Mouse (Mus musculus) kidney, postnatal 10 days (tissue): ENCODE results near the gene Ccdc162.
A peak's percentile ranks its signal among the peaks of the same experiment; 100 is the strongest.

ENCODE experiments used
- DNase-seq: peaks from one replicate; pipeline ENCODE4 v3.0.0; 2021; ENCODE audit warnings: mixed read lengths

Gene Ccdc162

DNA sequence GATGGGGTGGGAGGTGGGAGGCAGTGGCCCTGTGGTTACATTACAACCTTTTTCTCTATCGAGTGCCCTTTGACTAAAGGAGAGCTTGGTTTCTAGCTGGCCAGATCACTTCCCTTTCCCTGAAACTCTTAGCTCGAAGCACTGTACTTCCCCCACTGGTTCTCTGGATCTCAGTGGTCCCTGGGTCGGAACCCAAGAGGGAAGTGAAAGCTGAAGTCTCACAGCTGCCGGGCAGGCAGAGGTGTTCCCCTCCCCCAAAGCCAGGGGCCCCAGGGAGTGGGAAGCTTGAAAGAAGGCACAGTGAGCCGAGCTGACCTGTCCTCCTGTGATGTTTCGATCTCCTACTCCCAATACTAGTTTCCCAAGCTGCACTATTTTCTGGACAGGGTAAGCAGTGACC, 143.2 kb downstream of the Ccdc162 start:
- DNase-seq, result peak; percentile 44

DNA sequence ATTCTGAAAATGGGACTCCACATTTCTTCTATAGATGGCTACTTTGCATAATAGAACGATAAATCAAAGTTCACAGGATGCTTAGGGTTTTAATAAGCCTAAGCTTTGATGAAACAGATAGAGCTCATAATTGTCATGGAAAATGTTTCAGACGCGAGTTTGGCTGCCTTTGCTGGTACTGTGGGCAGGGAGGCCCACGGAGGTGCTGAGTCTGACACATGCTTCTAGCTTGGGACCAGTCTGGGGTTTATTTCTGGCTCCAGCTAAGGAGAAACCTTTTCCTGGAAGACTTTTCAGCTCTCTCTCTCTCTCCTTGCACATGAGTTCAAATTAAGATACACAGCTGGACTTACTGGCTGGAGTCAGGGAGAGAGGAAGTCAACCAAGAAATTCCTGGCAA, 144.2 kb downstream of the Ccdc162 start:
- no peak for DNase-seq

DNA sequence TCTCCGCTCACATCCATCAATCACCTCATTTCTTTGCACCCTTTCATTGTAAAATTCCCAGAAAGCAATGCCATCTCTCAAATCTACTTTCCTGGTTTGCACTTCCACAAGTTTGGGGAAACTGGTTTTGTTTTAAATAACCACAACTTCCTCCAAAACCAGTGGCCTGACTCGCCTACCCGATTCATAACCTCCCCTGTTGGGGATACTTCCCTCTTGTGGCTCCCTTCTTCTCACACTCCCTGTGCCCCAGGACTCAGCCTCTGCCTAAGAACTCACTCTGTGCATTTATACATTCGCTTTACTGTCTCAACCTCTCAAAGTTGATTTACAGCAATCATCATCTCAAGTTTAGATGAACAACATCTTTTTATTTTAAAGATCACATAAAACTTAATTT, 145.4 kb downstream of the Ccdc162 start:
- no peak for DNase-seq

DNA sequence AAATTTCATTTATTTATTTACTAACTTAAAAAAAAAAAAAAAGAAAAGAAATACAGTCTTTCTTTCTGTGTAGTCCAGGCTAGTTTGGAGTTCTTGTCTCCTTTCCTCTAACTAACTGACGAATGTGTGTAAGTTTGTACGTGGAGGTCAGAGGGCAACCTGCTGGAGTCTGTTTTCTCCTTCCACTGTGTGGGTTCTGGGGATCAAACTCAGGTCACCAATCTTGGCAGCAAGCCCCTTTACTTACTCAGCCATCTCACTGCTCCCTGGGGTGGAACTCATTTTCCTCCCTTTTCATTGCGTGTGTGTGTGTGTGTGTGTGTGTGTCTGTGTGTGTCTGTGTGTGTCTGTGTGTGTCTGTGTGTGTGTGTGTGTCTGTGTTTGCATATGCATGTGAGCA, 148.1 kb downstream of the Ccdc162 start:
- DNase-seq, result peak; percentile 61

DNA sequence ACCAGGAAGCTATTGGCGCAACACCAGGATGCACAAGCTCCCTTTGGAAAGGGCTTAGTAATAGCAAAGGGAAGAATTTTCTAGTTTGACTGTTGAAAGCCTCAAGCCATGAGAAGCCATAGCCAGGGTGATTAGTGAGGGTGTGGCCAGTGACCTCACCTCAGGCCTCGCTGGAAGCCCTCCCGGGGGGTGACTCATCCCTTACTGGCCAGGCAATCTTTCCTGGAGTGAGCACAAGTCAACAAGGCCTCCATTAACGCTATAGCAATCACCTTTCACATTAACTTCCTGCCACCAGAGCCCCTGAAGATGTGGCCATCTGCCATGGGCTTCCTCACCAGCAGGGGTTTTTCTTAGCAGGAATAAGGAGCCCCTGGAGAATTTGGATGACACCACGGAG, 151.3 kb downstream of the Ccdc162 start:
- peak; percentile 15 for DNase-seq

DNA sequence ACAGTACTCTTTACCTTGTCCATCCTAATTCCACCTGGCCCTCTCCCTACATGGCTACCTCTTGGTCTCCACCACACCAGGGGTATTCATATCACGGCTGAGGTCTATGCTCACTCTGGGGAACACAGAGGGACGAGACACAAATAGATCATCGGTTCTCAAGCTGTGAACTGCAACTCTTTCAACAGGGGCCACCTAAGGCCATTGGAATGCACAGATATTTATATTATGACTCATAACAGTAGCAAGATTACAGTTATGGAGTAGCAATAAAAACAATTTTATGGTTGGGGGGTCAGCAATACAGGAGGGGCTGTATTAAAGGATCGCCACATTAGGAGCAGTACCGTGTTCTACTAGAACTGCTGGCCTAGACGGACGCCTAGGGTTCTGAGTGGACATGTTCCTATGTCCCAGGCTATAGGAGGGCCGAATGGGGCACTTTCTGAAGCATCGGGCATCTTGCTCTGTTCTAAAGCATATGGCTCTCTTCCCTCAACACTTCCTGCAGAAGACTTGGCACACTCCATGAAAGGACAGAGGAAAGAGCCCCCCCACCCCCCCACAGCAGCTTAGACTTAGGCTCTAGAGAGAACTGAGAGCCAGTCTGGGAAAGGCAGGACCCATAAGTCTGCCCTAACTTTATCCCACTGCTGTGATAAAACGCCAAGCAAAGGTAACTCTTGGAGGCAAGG, 154.6 kb downstream of the Ccdc162 start:
- no peak for DNase-seq

DNA sequence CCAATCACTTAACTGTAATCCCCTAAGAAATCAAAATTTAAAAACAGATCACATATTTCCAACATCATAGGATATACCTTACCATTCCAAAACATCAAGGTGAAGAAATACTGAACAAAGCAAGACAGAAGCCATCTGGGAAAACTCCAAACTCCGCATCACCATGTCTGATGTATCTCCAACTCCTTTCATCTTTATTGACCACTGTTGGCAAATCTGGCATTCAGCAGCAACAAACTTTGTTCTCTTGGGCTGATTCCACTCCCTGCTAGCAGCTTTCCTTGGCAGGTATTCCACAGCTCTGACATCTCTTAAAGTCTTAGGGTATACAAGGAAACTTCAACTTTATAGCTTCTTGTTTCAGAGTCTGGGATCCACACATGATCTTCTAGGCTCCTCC, 158.0 kb downstream of the Ccdc162 start:
- DNase-seq, result no peak

DNA sequence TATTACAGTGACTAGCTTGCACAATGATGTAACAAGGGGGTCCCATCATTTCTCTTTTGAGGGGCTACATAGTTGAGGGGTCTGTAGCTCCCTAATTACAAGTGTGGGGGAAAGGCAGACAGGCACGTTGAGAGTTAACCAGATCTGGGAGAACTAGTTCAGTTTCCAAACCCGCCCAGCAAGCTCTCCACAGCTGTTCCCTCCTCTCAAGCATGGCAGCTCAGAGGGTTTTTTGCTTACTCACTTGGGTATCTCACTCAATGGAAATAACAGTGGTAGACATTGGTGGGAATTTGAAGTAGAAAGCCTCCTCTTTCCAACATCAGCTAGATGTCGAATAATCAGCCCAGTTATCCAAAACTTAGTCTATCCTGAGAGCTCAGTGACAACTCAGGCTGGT, 161.4 kb downstream of the Ccdc162 start:
- DNase-seq, result no peak

DNA sequence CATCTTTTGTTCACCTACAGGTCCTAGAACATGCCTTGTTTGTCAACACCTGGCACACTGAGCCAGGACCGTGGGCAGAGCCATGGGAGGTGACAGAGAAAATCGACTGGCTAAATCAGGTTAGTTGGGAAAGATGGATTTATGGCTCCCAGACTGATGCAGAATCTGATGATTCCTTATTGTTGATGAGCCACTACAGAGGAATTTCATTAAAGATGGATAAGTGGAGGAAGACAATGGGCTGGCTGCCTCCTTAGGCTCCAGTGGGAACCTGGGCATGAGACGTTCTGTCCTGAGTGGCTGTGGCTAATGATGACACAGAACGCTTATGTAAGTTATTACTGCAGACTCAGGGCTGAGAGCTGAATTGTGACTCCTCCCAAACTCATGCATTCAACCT, 162.7 kb downstream of the Ccdc162 start:
- no peak for DNase-seq

DNA sequence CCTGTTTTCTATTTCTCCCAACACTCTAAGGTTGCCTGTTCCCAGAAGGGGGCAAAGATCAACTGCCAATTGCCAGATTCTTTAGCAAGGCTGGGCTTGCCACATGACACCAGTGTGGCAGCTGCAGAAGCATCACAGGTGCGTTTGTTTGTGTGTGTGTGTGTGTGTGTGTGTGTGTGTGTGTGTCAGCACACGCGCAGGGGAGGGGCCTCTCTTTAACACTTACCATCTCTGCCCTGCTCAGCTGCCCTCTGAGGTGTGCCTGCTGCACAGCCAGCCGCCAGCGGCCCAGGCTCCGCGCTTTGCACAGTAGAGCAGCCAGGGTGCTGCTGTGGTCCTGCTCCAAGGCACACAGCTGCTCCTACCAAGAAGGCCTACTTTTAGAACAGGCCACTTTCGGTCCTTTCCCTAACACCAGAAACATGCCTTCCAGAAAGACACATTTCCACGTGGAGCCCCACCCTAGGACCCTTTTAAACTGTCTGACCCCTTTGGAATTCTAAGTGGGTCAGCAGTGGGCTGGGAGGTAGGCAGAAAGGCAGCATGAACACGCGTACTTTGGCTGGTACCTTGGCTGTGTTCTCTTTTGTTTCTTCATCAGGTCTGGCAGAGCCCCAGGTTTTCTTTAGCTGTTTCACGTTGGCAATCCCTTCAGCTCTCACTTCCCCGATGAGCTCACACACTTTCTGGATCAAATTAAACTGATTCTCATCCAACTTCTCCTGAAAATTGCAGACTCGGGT, 163.4 kb downstream of the Ccdc162 start:
- DNase-seq, result peak; percentile 72

DNA sequence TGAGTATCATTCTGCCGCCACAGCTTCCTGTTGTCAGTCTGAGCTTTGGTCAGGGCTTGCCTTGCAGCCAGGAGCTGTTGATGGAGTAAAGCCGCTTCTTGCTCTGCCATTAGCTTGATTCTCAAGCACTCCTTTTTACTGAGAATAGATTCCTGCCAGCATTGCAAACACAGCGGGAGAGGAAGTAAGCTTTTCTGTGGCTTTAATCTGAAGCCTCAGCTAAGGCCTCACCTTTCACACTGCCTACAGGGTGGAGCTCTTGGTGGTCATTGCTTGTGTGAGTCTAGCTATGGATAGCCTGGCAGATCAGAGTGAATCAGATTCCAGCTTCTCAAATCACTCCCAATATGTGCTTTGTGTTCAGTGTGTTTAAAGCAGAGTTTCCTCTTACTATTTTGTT, 164.1 kb downstream of the Ccdc162 start:
- no peak for DNase-seq

DNA sequence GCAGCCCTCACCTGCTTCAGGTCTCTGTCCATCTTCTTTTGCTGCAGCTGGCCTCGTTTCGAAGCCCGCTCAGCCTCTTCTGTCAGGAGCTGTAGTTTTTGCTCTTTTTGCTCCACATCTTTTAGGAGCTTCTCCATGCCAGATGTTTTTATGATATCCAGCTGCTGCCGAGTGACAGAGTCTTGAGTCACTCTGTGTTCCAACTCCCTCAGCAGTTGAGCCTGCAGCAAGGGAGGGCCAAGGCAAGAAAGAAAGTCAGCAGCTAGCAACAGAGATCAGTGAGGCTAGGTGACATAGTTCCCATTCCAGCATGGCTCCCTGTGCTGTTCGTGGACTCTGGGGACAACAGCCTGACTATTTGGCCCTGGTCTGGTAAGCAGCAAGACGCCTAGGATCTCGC, 165.7 kb downstream of the Ccdc162 start:
- no peak for DNase-seq

DNA sequence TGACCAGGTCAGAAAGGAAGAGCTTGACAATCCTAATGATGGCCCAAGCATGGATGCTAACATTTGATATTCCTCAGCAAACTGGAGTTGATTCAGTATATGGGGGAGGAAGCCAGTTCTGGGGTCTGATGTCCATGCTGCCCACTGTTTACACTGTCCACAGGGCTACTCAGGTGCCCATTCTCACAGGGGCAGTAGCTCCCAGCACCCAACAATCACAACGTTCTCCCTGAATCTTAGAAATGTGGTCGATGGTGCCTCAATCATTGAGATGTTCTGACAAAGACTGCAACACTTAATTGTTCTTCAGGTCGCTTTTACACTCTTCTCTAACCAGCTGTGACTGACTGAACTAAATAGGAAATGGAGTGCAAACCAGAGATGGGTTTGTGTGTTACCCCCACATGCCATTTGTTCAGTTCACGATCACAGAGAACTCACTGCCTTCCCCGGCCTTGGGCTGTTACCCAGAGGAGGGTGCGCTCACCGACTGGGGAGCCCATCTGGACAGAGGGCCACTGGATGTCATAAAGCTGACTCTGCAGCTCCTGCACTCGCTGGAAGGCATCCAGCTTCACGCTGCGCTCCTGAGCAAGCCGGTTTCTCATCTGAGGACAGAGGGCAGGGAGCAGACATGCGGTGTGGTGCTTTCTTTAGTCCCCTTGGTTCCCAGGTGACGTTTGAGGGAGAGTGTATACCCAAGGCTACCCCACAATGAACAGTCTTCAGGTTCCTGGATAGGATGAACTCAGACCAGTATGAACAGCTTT, 169.9 kb downstream of the Ccdc162 start:
- peak; percentile 71 for DNase-seq

DNA sequence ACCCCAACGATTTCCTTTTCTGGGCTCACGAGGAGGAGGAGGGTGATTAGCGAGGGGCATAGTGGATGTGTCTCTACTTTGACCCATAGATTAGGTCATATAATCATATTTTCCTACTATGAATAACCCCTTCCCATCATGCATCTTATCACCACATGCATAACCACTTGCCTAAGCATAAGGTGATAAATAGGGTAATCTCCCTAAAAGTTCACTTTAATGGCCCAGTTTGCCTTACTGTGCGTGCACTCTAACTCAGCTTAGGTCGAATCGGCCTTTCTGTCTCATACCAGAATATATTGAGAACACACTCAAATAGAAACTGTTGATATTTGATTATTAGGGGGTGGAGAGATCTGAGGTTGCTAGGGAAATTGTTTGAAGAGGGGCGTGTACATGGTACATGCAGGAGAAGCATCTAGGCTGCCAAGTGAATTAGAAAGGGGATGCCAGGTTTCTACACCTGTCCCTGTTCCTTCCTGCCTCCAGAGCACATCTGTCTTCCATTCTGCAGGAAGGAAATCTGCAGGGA, 171.1 kb downstream of the Ccdc162 start:
- DNase-seq, result no peak

DNA sequence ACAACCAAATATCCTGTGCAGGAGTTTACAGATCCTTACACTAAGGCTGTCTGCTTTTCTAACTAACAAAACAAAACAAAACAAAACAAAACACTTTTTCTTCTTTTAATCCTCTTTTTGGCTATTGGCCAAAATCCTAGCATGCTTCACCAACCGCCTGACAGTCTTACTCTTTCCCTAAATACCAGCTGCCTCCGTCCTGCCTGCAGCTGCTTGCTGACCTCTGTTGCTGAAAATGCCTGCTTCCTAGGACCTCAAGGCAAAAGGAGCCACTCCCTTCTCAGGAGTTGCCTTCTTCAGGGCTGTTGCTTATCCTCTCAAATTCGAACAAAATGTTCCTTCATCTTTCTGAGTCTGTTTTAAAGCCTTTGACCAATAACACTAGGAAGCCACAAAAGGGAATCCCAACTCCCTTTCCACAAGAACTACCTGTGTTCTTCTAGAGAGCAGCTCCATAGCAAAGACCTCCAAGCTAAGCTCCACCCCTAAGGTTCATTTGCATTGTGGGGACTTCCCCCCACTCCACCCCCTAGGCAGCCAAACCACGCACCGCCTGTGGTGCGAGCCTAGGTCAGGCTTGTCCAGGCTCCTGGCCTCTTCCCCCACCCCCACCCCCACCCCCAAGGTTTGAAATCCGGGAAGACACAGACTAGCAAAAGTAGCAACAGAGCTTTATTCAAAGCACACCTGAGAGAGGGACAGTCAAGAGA, 171.8 kb downstream of the Ccdc162 start:
- peak; percentile 26 for DNase-seq

DNA sequence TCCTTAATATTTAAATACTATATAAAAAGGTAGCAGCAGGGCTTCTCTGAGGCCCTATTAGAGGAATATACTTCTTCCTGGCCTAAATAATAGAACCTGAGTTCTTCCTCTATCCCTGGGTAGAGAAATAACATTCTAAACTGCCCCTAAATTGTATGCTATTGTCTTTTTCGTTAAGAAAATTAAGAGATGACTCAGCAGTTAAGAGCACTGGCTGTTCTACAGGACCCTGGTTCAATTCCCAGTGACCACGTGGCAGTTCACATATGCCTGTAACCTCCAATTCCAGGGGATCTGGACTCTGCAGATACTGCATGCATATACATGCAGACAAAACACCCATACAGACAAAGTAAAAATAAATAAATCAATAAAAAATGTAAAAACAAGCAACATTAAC, 172.6 kb downstream of the Ccdc162 start:
- no peak for DNase-seq

DNA sequence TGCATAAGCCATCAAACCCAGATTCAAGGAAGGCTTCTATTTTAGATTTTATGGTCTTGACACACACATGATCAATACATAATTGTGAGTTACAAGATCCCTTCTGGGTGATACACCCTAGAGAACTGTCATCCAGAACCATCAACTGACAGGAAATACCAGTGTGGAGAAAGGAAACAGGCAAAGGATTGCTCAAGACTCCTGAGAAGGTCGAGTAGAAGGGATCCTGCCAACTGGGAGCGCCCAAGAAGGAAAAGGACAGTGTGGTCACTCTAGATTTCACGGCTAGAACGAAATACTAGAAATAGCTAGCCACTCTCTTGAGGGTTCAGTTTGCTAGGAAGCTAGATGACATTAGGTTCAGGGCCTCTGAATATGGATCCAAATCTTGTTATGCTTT, 173.0 kb downstream of the Ccdc162 start:
- DNase-seq, result no peak

DNA sequence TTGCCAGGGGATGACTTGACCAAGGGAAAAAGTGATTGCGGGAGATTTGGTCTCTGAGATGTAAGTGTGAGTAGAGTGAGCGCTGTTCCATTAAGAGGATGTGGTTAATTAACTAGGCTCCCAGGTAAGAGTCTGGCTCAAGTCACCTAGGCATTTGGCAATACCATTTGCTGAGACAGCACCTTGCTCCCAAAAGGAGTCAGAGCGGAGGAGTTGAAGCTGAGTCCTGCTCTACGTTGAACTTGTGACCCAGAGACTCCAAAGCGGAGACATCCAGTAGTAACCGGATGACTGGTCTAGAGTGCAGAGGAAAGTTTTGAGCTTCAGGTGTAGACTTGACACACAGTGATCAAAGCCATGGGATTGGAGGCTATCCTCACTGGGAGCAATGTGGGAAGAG, 174.4 kb downstream of the Ccdc162 start:
- no peak for DNase-seq

DNA sequence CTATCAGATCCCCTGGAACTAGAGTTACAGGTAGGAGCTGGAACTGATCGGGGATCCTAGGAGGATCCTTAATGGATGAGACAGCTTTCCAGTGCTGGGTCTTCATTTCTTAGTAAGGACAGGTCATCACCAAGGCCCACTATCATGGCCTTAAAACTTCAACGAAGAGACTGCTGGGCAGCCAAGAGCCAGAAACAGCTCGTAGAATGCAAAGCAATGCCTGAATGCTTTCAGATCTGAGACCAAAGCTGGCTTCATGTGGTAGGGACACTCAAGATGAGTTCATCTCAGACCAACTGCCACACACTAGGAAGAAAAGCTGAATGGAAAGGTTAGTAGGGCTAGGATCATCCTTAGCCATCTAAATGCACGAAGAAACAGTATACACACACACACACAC, 177.4 kb downstream of the Ccdc162 start:
- DNase-seq, result no peak

DNA sequence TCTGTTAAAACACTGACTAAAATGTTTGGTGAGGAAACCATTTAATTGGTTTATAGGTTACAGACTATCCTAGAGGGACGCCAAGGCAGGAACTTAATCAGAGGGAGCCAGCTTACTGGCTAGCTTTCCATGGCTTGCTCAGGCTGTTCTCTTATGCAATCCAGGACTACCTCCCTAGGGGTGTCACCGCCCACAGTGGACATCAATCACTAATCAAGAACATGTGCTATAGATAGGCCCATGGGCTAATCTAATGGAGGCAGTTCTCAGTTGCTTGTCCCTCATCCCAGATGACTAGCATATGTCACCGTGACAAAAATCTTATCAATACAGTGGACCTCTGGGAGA, 178.5 kb downstream of the Ccdc162 start:
- no peak for DNase-seq

DNA sequence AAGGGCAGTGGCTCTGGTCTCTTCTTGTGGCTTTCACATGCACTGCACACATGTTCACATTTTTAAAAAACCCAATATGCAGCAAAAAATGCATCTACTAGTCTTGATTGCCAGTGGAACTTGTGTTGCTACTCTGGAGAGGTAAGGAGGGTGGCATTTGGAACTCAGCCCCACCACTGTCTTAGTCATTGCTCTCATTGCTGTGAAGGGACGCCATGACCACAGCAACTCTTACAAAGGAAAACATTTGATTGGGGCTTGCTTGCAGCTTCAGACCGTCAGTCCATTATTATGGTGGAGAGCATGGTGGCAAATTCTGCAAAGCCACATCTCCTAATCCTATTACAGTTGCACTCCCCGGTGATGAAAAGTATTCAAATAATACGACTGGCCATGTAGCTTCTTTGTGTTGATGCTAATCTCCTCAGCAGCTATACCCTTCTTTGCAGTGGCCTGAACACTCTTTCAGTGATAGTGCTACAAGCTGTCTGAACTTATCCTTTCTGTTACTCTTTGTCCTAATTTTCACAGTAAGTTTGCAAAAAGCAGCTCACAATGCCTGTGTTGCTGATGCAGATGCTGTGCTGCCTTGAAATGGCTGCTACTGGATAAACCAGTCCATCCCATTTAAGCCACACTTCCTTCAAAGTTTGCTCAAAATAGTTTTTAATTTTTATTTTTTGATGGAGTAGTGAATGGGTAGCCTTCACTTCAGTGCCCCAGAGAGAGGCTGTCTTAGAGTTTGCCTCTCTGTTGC, 179.0 kb downstream of the Ccdc162 start:
- DNase-seq, result no peak

DNA sequence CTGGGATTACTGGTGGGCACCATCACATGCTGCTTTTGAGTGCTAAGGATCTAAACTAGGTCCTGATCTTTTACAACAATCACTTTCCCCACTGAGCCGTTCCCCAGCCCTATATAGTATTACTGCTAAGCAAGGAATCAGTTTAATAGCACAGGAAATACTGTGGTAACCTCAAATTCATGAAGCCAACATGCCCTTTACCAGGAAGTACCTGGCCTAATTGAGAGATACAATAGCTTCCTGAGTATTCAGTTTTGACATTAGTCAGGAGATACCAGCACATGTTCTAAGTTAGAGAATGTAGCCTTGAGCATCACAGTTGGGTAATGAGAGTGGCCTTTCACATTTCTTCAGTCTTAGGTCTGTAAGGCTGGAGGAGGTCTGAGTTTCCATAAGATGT, 179.7 kb downstream of the Ccdc162 start:
- DNase-seq, result no peak
